Mouse (Mus musculus) kidney, postnatal 14 days (tissue): ENCODE results near the gene Rgs12.

Experiments
- DNase-seq: peaks from one replicate; pipeline ENCODE4 v3.0.0; 2022; ENCODE audit warnings: mixed read lengths

Rgs12 gene

DNA sequence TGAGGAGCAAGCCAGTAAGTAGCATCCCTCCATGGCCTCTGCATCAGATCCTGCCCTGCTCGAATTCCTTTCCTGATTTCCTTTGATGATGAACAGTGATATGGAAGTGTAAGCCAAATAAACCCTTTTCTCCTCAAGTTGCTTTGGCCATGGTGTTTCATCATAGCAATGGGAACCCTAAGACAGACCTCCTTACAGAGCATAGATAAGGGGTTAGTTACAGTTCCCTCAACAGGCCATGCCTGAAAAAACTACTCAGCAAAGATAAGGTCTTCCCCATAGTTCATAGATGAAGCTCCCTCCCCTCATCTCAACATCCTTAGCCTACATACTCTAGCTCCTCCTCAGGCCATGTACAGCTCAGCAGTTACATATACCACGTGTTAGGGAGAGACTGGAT, 35.7 kb downstream of the Rgs12 start:
- DNase-seq: no peak

DNA sequence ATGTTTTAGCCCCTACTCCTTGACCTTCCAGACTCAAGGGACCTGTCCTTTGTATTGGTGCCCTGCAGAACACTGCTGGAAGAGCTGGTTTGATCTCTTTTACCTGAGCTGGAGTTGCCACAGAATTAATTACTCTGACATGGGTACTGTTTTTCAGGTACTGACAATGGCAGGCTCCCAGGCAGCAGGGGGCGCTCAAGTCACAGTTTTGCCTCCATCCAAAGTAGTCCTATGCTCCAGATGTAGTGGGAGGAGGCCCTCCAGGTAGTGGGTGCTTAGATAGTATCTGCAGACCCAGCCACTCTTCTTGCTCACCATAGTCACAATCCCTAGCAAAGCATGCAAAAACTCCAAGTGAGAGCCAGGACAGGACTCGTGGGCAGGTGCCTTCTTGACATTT, 36.6 kb downstream of the Rgs12 start:
- peak; percentile 84 for DNase-seq

DNA sequence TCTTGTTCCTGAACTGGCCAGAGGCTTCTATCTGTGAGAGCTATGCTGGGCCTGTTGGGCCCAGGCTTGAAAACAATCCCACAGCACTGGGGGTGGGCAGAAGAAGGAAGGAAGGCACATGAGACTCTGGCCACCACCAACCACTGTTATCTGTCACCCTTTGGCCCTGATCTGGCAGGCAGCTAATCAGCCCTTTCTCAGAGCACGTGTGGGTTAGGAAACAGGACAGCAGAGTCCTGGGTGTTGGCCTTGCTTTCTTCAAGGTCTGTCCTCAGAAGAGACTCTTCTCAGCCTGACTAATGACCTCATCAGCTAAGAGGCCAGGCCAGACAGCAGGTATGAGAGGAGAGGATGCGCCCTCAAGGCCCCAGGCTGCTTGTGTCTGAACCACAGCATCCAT, 38.2 kb downstream of the Rgs12 start:
- no peak for DNase-seq

DNA sequence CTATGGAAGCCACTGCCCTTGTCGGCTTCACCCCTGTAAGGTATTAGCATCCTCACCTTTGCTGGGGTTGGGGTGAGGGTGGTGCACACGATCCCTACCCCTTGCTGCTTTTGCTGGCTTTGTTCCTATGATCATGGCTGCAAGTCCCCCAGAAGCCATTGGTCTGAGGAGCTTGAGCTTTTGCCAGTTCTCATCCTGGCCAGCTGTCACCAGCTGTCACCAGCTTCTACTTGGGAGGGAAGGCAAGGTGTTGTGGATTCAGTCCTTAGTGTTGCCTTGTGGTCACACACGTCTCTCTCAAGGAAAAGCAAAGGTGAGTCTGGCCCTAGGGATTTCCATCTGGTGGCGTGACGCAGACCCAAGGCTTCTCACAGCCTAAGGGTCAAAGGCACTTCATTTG, 39.4 kb downstream of the Rgs12 start:
- peak; percentile 43 for DNase-seq

DNA sequence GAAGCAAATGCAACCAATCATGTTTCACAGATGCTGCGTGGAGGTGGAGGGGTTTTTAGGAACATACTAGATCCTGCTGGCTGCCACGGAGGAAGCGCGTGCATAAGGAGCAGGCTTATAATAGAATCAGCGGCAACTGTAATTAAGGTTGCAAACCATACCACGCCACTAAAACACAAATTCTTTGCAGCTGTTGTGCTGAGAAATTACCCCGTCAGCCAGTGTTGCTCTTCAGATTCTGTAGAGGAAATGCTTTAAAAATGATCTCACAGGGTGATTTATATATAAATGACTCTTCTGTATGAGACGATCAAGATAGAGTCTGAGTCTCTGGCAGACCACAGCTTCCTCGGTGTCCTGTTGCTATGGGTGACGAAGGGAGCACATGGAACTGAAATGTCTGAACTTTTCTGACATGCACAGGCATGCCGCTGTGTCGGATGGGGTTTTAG, 40.1 kb downstream of the Rgs12 start:
- peak; percentile 41 for DNase-seq

DNA sequence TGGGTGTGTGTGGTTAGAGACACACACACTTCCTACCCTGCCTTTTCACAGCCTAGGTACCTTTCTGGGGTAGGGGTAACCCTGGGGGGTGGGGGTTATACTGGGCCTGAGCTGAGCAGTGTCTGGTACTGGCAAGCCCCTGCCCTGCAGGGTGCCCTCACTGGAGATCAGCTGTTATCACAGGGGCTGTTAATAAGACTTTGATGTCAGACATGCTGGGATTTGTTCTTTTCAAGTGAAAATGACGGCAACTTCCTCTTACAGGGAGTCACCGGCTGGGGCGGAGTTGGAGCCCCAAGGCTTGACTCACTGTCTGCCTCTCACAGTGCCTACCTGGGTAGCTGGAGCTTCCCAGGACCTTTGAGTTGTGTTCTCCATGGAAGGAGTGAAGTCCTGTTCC, 49.5 kb downstream of the Rgs12 start:
- DNase-seq: no peak

DNA sequence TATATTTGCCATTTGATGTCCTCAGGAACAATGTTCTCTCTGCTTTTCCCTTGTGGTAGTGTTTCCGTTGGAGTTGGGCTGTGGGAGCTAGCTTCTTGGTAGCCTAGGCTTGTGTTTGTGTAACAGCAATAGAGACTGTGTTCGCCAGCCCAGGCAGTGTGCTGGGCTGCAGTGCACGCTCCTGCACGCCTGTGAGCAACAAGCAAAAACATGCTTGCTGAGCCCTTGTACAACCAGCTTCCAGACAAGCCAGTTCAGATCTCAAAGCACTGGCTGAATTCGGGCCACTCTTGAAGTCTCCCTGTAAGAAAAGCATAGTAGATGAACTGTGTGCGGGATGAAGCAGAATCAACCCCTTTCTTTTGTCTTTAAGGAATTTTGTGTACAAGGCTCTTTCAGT, 50.0 kb downstream of the Rgs12 start:
- DNase-seq: no peak

DNA sequence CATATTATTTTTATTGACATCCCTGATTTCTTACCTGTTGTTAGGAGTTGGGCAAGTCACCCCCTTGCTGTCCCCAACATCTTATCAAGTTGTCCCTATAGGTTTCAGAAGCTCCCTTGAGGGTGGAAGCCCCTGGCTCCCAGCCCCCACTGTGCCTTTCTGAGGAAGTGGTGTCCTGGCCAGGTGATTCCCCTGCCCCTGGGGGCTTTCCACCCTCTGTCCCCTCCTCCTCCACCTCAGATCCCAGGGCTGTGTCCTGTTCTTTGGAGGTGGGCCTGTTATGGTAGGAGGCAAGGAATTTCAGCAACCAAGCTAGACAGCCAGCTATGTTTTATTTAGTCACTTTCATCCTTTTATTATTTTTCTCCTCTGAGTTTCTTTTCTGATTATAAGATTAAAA, 51.1 kb downstream of the Rgs12 start:
- no peak for DNase-seq

DNA sequence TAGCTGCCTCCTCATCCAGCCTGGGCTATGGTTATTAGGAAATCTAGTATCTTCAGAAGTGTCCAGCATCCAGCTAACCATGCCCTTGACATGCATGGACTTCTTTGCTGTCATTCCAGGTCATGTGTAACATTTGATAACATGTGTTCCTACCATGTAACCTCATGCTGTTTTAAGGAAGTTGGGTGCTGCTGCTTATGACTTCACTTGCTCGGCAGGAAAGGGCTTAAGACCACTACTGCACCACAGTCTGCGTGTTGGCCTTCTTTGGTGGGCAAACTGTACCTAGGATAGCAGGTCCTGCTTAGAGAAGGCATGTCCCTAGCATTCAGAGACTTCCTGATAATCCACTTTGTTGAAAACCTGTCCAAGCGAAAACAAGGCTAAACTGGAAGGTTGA, 51.9 kb downstream of the Rgs12 start:
- DNase-seq: no peak

DNA sequence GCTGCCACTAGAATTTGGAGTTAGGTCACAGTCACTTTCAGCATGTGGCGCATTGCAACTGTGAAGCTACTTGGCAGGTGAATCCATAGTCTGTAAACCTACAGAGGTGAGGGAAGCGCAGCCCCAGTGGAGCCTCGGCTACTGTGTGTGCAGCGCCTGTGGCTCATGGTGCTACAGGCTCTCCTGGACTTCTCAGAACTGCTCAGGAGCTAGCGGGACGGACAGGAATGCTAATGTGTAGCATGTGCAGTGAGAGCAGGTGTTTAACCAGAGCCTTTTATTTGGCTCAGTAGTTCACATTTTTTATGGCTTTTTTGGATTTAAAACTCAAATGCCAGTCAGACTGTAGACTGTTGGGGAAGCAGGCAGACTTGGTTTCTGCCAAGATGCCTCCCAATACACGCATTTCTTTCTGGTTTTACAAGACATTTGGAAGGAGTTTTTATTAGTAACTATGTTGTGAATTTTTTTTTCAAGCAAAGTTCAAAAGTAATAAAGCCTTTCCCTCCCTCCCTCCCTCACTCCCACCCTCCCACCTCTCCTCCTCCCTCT, 54.4 kb downstream of the Rgs12 start:
- DNase-seq: peak; percentile 34

DNA sequence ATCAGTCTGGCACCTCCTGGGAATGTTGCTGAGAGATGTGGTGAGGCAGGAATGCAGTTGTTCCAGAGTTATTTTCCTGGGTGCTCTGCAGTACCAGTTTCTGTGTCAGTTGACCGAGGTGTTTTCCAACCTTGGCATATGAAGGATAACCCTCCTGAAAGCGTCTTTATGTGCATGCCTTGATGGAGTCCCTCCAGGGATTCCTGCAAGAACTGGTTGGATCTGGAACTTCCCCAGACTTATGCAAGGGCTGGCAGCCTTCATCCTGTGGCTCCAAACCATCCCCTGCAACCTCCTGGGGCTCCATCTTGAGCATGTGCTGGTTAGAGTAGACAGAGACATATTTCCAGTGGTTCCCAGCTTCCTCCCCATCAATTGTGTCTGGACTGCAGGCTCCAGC, 55.5 kb downstream of the Rgs12 start:
- DNase-seq: no peak

DNA sequence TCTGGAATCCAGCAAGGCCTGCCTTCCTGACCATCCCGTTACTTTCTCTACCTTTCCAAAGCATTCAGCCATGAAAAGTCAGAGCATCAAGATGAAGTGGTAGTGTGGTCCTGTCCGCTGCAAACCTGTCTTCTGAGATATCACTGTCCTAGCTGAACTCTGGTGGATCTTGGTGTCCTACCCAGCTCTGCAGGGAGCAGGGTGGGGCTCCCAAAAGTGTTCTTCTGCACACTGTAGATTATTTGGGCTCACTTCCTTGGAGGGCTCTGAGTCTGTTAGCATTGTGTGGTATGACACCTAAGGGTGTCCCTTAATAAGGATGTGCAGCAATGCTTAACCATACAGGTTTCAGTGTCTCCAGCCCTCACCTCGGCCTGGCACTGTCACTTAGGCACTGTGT, 56.4 kb downstream of the Rgs12 start:
- DNase-seq: no peak

DNA sequence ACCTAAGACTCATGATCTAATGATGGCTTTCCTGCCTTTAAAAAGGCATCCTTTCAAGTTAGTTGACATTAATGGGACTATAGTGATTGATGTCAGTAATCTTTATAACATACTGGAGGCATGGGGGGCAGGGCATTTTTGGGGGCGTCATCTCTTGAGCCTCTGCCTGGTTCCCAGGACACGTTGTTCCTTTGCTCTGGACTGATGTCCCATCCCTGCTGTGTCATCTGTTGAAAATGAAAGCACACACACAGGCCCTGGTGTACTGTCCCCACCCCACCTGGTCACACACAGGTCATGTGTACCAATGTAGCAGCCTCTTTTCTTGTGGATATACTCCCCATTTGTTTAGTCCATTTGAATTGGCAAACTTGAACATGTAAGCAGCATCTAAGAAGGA, 57.4 kb downstream of the Rgs12 start:
- DNase-seq: no peak

DNA sequence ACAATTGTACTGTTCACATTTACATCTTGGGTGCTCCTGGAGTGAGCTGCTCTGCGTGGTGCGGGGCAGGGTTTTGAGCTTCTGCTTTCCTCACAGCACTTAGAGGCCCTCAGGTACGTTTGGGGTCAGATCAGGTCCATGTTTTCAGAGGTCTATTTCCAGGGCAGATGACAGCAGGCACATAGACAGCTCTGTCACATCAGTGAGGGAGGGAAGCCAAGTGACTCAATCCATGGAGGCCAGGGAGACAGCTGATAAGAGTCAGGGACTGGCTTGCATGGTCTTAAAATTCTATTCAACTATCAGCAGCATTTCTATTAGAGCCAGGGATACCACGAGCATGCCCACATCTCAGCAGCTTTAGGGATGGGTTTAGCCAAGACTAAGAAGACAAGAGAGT, 59.9 kb downstream of the Rgs12 start:
- DNase-seq: no peak

DNA sequence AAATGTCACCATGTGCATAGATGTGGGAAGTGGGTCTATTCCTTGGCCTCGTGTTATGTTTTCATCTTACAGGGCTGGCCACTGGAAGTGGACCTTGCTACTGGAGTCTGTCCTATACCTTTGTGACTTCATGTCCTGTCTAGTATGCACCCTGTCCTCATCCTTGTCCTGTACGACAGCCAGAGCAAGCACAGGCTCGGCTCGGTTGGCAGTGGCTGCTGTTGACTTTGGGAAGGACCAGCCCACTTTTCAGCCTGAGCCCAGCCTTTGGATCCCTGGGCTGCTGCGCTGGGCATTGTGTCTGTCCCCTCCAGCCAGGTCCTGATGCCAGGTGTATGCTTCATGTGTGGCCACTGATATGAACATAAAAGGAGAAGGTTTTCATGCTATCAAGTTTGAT, 61.4 kb downstream of the Rgs12 start:
- no peak for DNase-seq

DNA sequence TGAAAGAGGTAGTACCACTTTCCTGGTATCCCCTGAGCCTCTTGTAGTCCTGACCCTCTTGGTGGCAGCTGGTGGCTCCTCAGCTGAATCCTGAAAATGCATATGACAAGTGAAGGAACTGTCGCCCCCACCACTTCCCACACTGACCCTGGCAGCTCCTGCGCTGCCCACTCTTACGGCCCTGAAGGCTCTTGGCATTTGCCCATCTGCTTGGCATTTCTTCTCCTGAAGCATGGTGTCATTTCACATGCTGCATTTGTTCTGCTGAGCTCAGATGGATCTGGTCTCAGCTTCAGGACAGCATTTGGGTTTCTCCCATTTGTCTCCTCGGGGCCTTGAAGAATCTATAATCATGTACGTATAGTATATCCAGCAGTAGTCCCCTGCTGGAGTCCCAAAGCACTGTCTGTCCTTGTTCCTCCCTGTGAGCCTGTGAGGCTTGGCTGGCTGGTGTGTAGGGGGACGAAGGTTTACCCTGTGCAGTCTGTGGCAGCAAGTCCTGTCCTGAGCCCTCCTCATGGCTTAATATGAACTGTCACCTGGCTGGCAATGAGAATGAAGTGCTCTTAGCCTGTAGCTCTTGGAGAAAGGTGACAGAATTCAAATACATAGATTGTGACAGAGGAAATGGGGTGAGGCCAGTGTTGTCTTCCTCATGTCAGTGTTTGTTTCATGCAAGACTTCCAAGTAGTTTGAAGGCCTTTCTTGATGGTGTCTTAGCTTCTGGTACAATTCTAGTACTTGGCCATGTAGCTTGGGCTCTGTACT, 62.1 kb downstream of the Rgs12 start:
- DNase-seq: no peak

DNA sequence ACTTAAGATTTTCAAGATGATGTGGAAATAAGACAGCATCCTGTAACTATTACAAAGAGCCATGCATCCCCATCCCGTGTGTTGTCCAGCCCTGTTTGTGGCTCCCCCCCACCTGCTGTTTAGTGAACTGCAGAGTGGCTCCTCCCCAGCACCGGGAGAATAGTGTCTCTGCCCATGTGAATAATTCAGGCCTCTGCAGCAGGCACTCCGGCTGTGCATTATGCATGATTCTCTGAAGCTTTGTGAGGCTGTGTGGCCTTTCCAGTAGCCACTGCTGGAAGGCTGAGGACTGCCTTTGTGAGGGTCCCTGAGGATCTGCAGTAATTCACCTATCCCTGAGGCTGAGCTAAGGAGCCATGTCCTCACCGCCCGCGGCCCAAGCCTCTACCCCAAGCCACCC, 64.8 kb downstream of the Rgs12 start:
- DNase-seq: no peak

DNA sequence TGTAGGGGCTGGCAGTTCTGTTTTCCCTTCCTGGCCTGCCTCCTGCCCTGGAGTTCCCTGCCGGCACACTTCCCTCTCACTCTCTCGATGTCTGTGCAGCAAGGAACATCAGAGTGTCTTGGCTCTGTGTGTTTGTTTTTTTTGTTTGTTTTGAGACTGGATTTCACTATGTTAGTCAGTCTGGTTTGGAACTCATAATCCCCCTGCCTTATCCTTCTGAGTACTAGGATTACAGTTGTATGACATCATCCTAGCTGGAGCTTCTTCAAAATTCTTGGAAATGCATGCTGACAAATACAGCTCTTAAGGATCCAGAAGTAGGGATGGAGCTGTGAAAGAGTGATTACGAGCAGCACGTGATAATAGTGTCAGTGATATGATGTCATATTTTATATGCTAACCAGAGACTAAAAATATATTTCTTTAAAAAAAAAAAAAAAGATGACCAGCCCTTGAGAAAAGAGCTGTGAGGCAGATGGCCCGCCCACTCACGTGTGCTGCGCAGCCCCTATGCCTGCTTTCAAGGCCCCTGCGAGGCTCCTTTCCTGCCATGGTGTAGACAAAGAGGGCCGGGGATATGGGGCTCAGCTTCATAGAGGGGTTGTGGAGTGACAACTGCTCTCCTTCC, 70.5 kb downstream of the Rgs12 start:
- DNase-seq: no peak

DNA sequence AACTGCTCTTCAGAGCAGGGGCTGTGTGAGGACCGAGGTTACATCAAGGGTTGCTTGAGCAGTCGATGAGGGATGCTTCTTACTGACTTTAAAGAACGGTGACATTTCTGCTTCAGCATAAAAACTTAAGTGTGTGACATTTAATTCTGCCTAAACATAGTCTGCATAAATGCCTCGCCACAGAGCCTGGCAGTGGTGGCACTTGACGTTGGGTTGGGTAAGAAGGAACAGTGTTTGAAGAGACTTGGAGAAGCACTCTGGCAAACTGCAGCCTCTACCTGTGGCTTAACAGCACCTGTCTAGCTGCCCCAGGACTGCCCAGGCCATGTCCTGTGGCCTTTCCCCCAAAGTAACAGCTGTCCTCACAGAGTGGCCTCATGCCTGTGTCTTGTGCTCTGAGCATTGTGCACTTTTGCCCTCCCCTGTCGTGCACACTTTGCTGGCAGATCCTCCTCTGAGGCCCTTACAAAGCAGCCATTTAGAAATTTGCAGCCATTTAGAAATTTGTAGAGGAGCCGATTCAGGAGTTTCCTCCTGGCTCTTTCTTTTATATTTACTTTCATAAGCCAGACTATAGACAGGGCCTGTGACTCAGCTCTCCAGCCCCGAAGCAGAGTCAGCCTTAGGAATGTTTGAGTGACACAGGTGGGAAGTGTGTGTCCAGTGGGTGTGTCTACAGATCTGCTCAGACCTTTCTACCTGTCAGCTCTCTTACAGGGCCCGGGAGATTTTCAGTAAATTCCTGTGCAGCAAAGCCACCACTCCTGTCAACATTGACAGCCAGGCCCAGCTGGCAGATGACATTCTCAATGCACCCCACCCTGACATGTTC, 71.4 kb downstream of the Rgs12 start:
- DNase-seq: no peak

DNA sequence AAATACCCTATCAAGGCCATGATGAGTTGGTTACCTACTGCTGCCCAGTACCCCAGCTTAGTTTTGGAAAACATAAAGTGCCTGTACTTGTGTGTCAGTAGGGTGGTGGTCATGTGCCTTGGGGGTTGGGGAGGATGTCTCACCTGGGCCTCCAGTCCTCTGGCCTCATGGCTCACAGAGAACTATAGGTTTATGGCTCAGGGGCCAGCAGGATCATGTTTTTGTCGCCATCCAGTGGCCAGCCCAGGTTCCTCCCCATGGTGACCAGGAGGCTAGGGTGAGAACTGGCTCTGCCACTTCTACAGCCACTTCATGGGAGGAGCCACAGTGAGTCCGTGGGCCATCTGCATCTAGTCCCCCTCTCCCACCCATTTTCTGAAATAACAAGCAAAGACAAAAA, 75.7 kb downstream of the Rgs12 start:
- DNase-seq: peak; percentile 77

DNA sequence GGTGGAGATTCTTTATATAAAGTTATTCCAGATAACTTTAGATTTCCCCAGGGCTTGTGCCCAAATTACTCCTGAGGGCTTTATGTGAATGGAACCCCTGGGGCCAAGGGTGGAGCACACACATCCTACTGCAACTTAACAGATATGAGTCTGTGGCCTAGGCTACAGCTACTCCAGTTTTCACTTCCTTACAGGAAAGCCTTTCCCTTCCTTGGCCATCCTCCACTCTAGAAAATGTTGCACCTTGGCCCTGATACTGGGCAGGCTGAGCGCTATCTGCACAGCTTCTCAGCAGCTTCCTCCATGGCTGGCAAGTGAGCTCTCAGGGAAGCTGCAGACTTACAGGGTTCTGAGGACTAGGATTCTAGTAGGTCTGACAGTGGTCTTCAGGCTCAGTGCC, 80.1 kb downstream of the Rgs12 start:
- DNase-seq: no peak

DNA sequence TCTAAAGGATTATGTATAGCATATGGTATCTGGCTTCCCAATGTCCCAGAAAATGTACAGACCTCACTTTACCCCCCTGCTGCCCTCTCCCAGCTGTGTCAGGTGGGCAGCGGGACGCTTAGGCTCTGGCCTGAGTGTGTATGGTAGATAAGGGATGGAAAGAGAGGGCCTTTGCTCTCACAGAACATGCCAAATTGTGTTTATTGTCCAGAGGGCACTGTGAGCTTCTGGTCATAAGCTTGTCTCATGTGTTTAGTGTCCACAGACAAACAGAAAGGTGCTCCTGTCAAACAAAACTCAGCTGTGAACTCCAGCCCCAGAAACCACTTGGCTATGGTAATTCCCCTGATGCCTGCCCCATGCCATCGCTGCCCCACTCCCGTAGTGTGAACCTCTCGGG, 80.5 kb downstream of the Rgs12 start:
- DNase-seq: no peak

DNA sequence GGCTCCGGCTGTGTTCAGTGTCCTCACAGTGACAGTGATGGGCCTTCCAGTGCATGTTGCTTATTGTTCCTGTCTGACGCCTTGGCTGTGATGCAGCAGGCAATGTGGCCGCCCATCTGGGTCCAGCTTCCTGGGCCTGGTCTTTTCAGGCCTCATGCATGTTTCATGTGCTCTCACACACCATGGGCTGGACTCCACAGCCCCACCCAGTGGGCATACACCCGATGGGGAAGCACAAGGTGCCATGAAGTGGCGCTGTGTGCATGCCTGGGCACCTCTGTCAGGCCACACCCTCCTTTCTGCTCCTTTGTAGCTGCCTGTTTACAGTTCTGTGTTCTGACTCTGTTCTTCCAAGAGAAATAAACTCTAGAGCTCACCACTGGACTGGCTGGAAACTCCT, 83.8 kb downstream of the Rgs12 start:
- DNase-seq: peak; percentile 43

DNA sequence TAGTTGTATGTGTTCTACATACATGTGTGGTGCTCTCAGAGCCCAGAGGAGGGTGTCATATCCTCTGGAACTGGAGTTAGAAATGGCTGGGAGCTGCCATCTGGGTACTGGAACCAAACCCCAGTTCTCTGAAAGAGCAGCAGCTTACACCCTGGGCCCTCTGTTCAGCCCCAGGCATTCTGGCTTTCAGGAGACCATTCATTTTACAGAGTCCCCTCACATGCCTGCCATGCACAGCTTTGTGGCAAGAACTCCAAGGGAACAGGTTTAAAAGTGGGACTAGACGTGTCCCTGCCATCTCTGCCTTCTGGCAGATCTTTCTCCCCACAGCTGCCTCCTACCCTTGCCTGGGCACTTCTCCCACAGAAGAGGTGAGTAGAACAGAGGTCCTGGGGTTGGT, 84.4 kb downstream of the Rgs12 start:
- no peak for DNase-seq
